Mouse (Mus musculus) kidney, adult 2 months (tissue): ENCODE measurements around the gene Adgre4.
"Not testable (repeated sequence)": the region's sequence is repeated elsewhere in the genome, so short reads cannot be mapped to it uniquely, and the experiment has no call there.

ENCODE experiments used
- CTCF ChIP-seq: fragments of 200-500 bp; conservative IDR thresholded peaks from 2 replicates; pipeline ENCODE4 v1.5.1; 2011; ENCODE audit warnings: low read depth, mild to moderate bottlenecking, control low read depth, low read length, moderate library complexity, mixed read lengths; ENCODE audit not compliant: insufficient read depth, insufficient read length
- POLR2A ChIP-seq: fragments of 200-500 bp; IDR thresholded peaks from one replicate; pipeline ENCODE4 v1.6.1; 2011; ENCODE audit warnings: low read depth, low read length, control low read depth

- TF ChIP-seq CTCF, POLR2A: not testable (repeated sequence)
Observed at GRCm38 (mm10) chr17:55892406-55892955, 142.7 kb downstream of the Adgre4 start.
